In genomic region chr5:35897147-35897546, GRCm38 (mm10) we compare ENCODE assay signal across 18 mouse cellular contexts. TPM values are rescaled to one million over a fixed set of nuclear protein-coding genes. Genes with fewer than 3 reads are reported as not detected.
A peak's percentile ranks its signal among the peaks of the same experiment; 100 is the strongest.
DNase-seq lines count a peak whose midpoint lies in the region; ATAC-seq lines count a peak whose summit lies in the region.
"Had no signal": no experiment of that assay in that cellular context is flagged by ENCODE, and none has a peak within 500 bp of the region (broad histone marks: within the 10 kb centered on the region; RNA-seq: fewer than 3 reads in every experiment).

No protein-coding gene starts in this region.

- no peak for ATAC-seq in heart, embryonic 16.5 days (replicated peaks; ENCODE audit: extremely low read depth, insufficient read depth, low FRiP score)
- ATAC-seq in neural tube, embryonic 12.5 days (ENCODE audit: low FRiP score, low read depth) = no peak
- ATAC-seq in neural tube, embryonic 15.5 days (ENCODE audit: low FRiP score) = no peak
- ATAC-seq: activated CD4-positive, CD25-positive, alpha-beta regulatory T cell, adult 4 months had no signal

- 0 out of 2 replicates have a peak overlapping the region, but pooled peaks have one; percentile 23 for H3K27ac ChIP-seq in heart, embryonic 16.5 days (ENCODE audit: low read length)
- H3K27ac ChIP-seq in neural tube, embryonic 12.5 days = no peak overlapping the region
- no peak overlapping the region for H3K27ac ChIP-seq in neural tube, embryonic 15.5 days (replicated peaks)
- H3K27ac ChIP-seq: embryonic facial prominence, embryonic 10.5 days; lung, embryonic 15.5 days had no signal

- peaks cover 63% of the 10 kb centered on the region for H3K4me1 ChIP-seq in heart, embryonic 16.5 days (ENCODE audit: control insufficient read depth, insufficient read depth, low read length)
- H3K4me1 ChIP-seq in neural tube, embryonic 12.5 days = peaks cover 65% of the 10 kb centered on the region
- peaks cover 74% of the 10 kb centered on the region for H3K4me1 ChIP-seq in neural tube, embryonic 15.5 days

- 64% methylated on average over 4 of the region's 4 CpGs for whole genome bisulfite sequencing in heart, embryonic 16.5 days
- WGBS in neural tube, embryonic 12.5 days = 83% methylated on average over 4 of the region's 4 CpGs
- WGBS in neural tube, embryonic 15.5 days = 66% methylated on average over 4 of the region's 4 CpGs

- no peak overlapping the region; the same call in 1 of the 2 replicates for H3K4me2 ChIP-seq in heart, embryonic 16.5 days (ENCODE audit: low read depth, low read length)
- H3K4me2 ChIP-seq in neural tube, embryonic 12.5 days (replicated peaks) = peak overlapping the region; percentile 90
- H3K4me2 ChIP-seq in neural tube, embryonic 15.5 days = peak overlapping the region; percentile 84; the same call in 1 of the 2 replicates
- H3K4me2 ChIP-seq: lung, embryonic 15.5 days had no signal

- H3K36me3 ChIP-seq in heart, embryonic 16.5 days (ENCODE audit: control insufficient read depth, insufficient read depth) = no peaks in the 10 kb centered on the region; the same call in 1 of the 2 replicates
- H3K36me3 ChIP-seq in neural tube, embryonic 12.5 days = no peaks in the 10 kb centered on the region
- H3K36me3 ChIP-seq in neural tube, embryonic 15.5 days = no peaks in the 10 kb centered on the region
- H3K36me3 ChIP-seq: lung, embryonic 15.5 days had no signal

- H3K9me3 ChIP-seq in heart, embryonic 16.5 days (replicated peaks; ENCODE audit: control insufficient read depth, low read length) = no peaks in the 10 kb centered on the region
- H3K9me3 ChIP-seq in neural tube, embryonic 12.5 days = no peaks in the 10 kb centered on the region
- H3K9me3 ChIP-seq in neural tube, embryonic 15.5 days (replicated peaks) = no peaks in the 10 kb centered on the region
- H3K9me3 ChIP-seq: embryonic facial prominence, embryonic 10.5 days; lung, embryonic 15.5 days had no signal

- peak; percentile 52 to 53 for DNase-seq in cerebellum, postnatal 14 days
- DNase-seq in cerebellum, adult 9-11 months = no peak
- DNase-seq in heart, adult 9 months (ENCODE audit: low spot score in 2 of 2) = no peak
- no peak for DNase-seq in neural tube, embryonic 10.5 days (ENCODE audit: extremely low spot score, low spot score)
- DNase-seq in ovary, postnatal 10 days (ENCODE audit: low spot score) = no peak
- DNase-seq: cerebellum, postnatal 36 days; heart, postnatal 10 days; kidney, adult 11 months; kidney, postnatal 25 days; right cerebral cortex, postnatal 4 days had no signal

- 0 out of 2 replicates have a peak, but pooled peaks cover 2% of the 10 kb centered on the region for H3K27me3 ChIP-seq in heart, embryonic 16.5 days (ENCODE audit: control insufficient read depth, insufficient read depth, low read length)
- no peaks in the 10 kb centered on the region for H3K27me3 ChIP-seq in neural tube, embryonic 12.5 days (replicated peaks)
- no peaks in the 10 kb centered on the region for H3K27me3 ChIP-seq in neural tube, embryonic 15.5 days (replicated peaks)
- H3K27me3 ChIP-seq: lung, embryonic 15.5 days had no signal

- no peak overlapping the region; the same call in 1 of the 2 replicates for H3K9ac ChIP-seq in heart, embryonic 16.5 days (ENCODE audit: low read length)
- H3K9ac ChIP-seq in neural tube, embryonic 12.5 days = no peak overlapping the region
- no peak overlapping the region for H3K9ac ChIP-seq in neural tube, embryonic 15.5 days (replicated peaks)
- H3K9ac ChIP-seq: lung, embryonic 15.5 days had no signal

- H3K4me3 ChIP-seq in heart, embryonic 16.5 days (ENCODE audit: low read length) = no peak overlapping the region
- H3K4me3 ChIP-seq in neural tube, embryonic 12.5 days = no peak overlapping the region
- no peak overlapping the region for H3K4me3 ChIP-seq in neural tube, embryonic 15.5 days (replicated peaks)
- H3K4me3 ChIP-seq: embryonic facial prominence, embryonic 10.5 days; erythroblast, embryonic 14.5 days; lung, embryonic 15.5 days; myocyte had no signal

RNA-seq across cellular contexts. Expression of gene Afap1, which starts 4.0 kb away (rescaled TPM):
- polyA plus RNA-seq in heart, embryonic 16.5 days (2015; fragmentation: Nextera tagmentation; extraction: Ambion mirVana) = 22.6 and 24.5 TPM in 2 replicates
- polyA plus RNA-seq in neural tube, embryonic 12.5 days (2016; fragmentation: Nextera tagmentation; extraction: Ambion mirVana) = 77.8 and 91.9 TPM in 2 replicates
- polyA plus RNA-seq in neural tube, embryonic 15.5 days (2015; fragmentation: Nextera tagmentation; extraction: Ambion mirVana) = 50.8 and 57.0 TPM in 2 replicates

Comparison
In these comparisons a context has a peak if more than half of its experiments do, and no peak if none do; other contexts are left out.
1. DNase-seq: peak in cerebellum, postnatal 14 days (2 of 2); none in cerebellum, adult 9-11 months (single experiment), heart, adult 9 months (0 of 2), neural tube, embryonic 10.5 days (single experiment) and ovary, postnatal 10 days (single experiment).